Mouse (Mus musculus) forebrain, embryonic 13.5 days (tissue): Measurements from ENCODE around the gene Gm28710. TPM values are rescaled to one million over a fixed set of nuclear protein-coding genes. Genes with fewer than 3 reads are reported as not detected.

ENCODE experiments used
- polyA plus RNA-seq: library from polyadenylated mRNA; unstranded; fragments of >200 nt; fragmentation: Nextera tagmentation; extraction: Ambion mirVana; gene quantifications from 2 replicates; pipeline ENCODE4 v1.2.1, GENCODE M21; 2015

Gene Gm28710
- polyA plus RNA-seq, 1 experiment from 2014 or later = not detected

Other genes with a start within 250 kb of the Gm28710 start
- gene Hgf, start 238.3 kb upstream of the Gm28710 start, polyA plus RNA-seq = 0.20 and 0.34 TPM in 2 replicates